Mouse (Mus musculus) heart, postnatal 36 days (tissue): ENCODE results near the gene Cd19. TPM values are rescaled to one million over a fixed set of nuclear protein-coding genes. Genes with fewer than 3 reads are reported as not detected.
A peak's percentile ranks its signal among the peaks of the same experiment; 100 is the strongest.
"Not testable (repeated sequence)": the region's sequence is repeated elsewhere in the genome, so short reads cannot be mapped to it uniquely, and the experiment has no call there.

Experiments used
- DNase-seq, 2 experiments: peaks; one replicate each; pipeline ENCODE4 v3.0.0; 2021 to 2022
- intact Hi-C: fragments of 180-260 bp; cut with DNase I; formaldehyde crosslinking; loops from one replicate; pipeline ENCODE4 v1.15.1; 2025
- total RNA-seq, 2 experiments: library from RNA; stranded (reverse); gene quantifications; 2 replicates each; pipeline ENCODE4 v1.2.3; 2021

Gene Cd19
- total RNA-seq, 2 experiments from 2014 or later: 0.44 to 1.5 TPM

GRCm38 (mm10) chr7:126436851-126437250 lies 22.2 kb upstream of the Cd19 start:
- peak; percentile 62 to 73 for DNase-seq
- intact Hi-C loops: loop anchor here (2.0 kb wide), 1 partner anchor 30 kb away; no protein-coding TSS in a partner anchor

- DNase-seq: no peak
- intact Hi-C loops: loop anchor here (2.0 kb wide), 1 partner anchor 31 kb away; no protein-coding TSS in a partner anchor
Measured at GRCm38 (mm10) chr7:126435801-126436200, 21.1 kb upstream of the Cd19 start.

GRCm38 (mm10) chr7:126434726-126435125 lies 20.0 kb upstream of the Cd19 start:
- intact Hi-C loops: no loop called here

DNA sequence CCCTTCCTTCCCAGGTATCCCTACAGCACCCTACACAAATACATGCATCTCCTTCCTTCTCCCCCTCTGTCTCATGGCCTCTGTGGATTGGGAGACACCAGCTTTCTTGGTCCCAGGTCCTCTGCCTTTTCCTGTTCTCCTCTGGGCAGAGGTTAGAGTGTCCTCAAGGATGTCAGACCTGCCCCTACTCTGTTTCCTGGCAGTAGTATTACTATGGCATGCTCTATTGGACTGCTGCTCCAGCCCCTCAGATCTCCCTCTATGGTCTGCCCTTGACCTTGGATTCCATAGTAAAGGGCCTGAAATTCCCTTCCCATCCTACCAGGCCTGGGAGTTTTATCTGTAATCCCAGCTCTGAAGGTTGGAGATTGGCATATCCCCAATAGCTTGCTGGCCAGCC lies 15.5 kb upstream of the Cd19 start:
- DNase-seq: no peak
- intact Hi-C loops: no loop called here

More at GRCm38 (mm10) chr7:126434726-126435125, 20.0 kb upstream of the Cd19 start:
- no peak for DNase-seq

GRCm38 (mm10) chr7:126429503-126429898 lies 14.8 kb upstream of the Cd19 start:
- intact Hi-C loops: loop anchor here (2.0 kb wide), 2 partner anchors 31 to 45 kb away; partner anchors contain the start of gene Sh2b1

GRCm38 (mm10) chr7:126428631-126429502 lies 14.2 kb upstream of the Cd19 start, which contains the start of gene Rabep2:
Gene Rabep2 (plus strand): TSS chr7:126428759.
- DNase-seq: peak; percentile 99

More at GRCm38 (mm10) chr7:126429503-126429898, 14.8 kb upstream of the Cd19 start:
- no peak for DNase-seq

GRCm38 (mm10) chr7:126428154-126428553 lies 13.5 kb upstream of the Cd19 start:
- intact Hi-C loops: loop anchor here (2.0 kb wide), 2 partner anchors 29 to 47 kb away; partner anchors contain the start of gene Sh2b1

More at GRCm38 (mm10) chr7:126428631-126429502, 14.2 kb upstream of the Cd19 start, which contains the start of gene Rabep2:
- intact Hi-C loops: loop anchor here (2.0 kb wide), 2 partner anchors 30 to 46 kb away; partner anchors contain the start of gene Sh2b1

DNA sequence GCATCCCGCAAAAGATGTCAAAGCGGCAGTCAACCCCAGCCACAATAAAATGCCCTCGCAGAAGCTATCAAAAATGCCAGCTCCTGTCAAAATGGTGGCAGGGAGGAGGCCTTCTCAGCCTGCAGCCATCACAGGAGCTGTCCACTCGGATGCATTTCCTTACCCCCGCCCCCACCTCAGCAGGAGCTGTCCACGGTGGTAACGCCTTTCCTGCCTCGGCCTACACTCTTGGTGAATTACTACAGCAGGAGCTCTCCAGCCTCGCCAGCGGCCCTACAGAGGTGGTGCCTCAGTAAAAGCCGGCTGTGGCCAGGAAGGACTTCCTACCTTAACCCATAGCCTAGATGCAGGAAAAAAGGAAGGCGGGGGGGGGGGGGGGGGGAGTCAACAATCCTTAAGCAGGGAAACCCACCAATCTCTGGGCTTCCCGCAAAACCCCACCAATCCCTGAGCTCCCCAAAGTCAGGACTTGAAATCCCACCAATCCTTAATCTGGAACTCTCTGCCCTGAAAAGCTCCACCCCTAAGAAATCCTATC lies 12.7 kb upstream of the Cd19 start:
- no peak for DNase-seq
- intact Hi-C loops: no loop called here

More at GRCm38 (mm10) chr7:126428154-126428553, 13.5 kb upstream of the Cd19 start:
- no peak for DNase-seq

GRCm38 (mm10) chr7:126424161-126424560 lies 9.5 kb upstream of the Cd19 start:
- intact Hi-C loops: no loop called here
- DNase-seq: no peak

DNA sequence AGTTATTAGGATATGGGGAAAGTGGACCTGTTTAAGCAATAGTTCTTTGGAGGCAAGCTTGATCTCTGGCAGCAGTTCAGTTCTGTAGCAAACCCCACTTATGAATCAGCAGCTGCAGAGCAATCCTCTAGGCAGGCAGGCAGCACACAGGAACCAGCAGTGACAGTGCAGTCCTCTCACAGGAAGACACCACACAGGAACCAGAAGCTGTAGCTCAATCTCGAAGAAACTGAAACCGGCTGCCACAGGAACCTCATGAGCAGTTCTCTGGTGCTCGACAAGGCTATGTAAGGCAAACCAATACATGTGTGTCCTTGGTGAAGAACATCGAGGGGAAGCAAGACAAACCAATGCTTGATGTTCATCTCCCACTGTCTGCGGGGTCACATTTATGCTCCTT lies 7.1 kb upstream of the Cd19 start:
- no peak for DNase-seq
- intact Hi-C loops: no loop called here

DNA sequence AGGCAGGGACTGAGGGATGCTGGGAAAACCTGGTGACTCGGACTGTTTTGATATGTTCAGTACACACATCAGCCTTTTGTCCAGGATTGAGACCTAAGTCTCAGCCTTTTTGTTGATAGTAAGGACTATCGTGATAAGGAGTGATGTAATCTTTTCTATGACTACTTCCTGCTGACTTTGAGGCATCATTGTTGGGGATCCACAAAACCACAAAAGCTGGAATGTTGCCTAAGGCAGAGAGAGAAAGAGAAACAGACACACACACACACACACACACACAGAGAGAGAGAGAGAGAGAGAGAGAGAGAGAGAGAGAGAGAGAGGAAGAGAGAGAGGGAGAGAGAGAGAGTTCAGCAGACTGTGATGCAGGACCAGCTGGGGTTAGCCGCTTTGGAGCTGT lies 3.8 kb upstream of the Cd19 start:
- intact Hi-C loops: no loop called here
- no peak for DNase-seq

DNA sequence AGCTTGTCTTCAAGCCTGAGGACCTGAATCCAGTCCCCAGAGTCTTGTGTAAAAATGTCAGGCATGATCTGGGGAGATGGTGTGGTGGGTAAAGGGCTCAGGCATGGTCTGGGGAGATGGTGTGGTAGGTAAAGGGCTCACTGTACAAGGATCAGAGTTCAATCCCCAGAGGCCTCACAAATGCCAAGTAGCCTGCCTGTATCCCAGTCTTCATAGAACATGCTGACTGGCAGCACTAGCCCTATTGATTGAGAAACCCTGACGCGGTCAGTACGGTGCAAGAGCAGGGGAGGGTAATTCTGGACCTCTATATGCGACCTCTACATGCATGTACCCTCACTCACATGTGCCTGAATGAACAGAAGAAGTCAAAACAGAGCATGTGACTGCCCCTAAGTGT lies 2.9 kb upstream of the Cd19 start:
- no peak for DNase-seq
- intact Hi-C loops: no loop called here

GRCm38 (mm10) chr7:126417045-126417444 lies 2.4 kb upstream of the Cd19 start:
- intact Hi-C loops: no loop called here
- no peak for DNase-seq

GRCm38 (mm10) chr7:126416615-126417014 lies 1.9 kb upstream of the Cd19 start:
- intact Hi-C loops: no loop called here
- no peak for DNase-seq

- DNase-seq: no peak
- intact Hi-C loops: no loop called here
Measured at GRCm38 (mm10) chr7:126411061-126411460, 3.6 kb downstream of the Cd19 start.

DNA sequence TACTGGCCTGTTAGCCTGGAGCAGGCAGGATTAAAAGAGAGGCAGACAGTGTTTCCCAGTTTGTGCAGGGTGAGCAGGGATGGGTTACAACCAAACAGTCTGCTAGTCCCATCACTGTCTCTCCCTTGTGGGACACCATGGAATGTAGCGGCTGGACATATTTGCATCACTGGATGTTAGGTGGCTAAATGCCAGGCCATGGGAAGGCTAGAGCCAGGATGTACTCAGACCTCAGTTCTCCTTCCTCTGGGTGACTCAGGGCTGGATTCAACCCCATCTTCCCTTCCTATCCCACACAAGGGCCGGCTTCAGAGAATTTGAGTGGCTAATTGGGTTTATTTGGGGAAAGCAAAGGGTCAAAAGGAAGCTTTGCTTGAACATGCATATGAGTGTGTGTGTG lies 6.0 kb downstream of the Cd19 start:
- DNase-seq: no peak
- intact Hi-C loops: no loop called here

DNA sequence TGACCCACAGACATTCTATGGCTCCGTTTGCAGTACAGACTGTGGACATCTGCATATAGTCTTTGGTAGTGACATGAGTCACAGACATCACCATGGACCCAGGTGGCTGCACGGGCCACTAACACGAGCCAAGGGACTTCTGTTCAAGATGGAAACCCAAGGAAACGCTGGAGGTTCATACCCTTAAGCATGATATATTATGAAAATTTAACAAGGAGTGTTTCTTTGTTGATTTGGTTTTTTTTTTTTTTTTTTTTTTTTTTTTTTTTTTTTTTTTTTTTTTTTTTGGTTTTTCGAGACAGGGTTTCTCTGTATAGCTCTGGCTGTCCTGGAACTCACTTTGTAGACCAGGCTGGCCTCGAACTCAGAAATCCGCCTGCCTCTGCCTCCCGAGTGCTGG lies 12.2 kb downstream of the Cd19 start:
- DNase-seq: not testable (repeated sequence)
- intact Hi-C loops: loop anchor here (5.0 kb wide), 1 partner anchor 295 kb away; the partner anchor contains the start of genes Bola2 and Slx1b

DNA sequence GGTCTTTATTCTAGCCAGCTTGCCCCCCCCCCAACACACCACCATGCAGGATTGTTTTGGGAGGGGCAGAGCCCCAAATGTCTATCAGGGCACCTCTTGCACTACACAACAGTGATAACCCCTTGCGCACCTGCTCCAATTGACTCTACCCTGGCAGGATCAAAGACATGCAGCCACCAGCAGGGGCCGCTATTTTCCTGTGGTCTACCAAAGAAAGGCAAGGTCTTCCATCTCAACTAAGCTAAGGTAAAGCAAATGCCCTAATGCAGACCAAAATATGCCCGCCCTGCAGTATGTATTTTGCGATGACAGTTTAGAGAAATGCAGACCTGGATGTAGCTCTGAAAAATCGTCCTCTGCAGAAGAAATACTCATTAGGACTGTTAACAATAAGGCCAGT lies 15.1 kb downstream of the Cd19 start:
- peak; percentile 80 to 87 for DNase-seq
- intact Hi-C loops: loop anchor here (1.0 to 2.0 kb wide), 4 partner anchors 29 to 129 kb away; partner anchors contain the start of genes Rabep2 and Sh2b1

DNA sequence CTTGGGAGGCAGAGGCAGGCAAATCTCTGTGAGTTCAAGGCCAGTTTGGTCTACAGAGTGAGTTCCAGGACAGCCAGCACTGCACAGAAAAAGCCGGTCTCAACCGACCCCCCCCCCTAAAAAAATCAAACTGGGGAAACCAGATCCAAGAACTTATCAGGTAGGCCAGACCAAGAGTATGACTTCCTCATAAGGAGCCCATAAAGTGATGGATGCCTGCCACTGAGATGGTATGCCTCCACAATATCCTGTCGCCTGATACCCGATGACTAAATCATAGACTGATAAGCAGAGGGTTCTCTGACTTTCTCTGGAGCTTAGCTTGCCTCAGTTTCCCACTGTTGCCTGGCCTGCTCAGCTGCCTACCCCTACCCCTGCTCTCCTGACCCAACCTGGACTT lies 16.9 kb downstream of the Cd19 start:
- intact Hi-C loops: loop anchor here (2.0 kb wide), 3 partner anchors 31 to 77 kb away; partner anchors contain the start of genes Rabep2 and Sh2b1
- no peak for DNase-seq

DNA sequence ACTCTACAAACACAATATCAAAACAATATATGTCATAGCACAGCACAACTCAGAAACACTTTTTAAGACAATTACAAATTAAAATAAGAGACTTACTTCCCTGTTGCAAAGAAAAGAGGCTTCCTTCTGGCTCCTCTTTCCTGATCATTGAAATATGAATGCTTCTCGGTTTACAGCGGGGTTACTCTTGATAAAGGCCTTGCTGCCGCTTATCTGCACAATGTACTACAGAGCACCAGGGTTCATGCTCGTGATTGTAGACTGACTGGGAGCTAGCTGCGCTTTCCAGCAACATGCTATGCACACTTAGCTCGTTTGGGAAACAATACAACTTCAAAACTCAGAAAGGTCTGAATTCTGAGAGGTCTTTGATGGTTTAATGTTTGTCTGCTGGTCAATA lies 17.5 kb downstream of the Cd19 start:
- no peak for DNase-seq
- intact Hi-C loops: no loop called here
